Mouse (Mus musculus) C2C12 (cell line): ENCODE results near the gene Prkce.

Experiments used
- CTCF ChIP-seq: IDR thresholded peaks from one replicate; pipeline ENCODE4 v1.5.1; 2011; ENCODE audit not compliant: control insufficient read depth, insufficient read depth, insufficient read length
- FOSL1 ChIP-seq: IDR thresholded peaks from one replicate; pipeline ENCODE4 v1.8.0; 2011; ENCODE audit warnings: mild to moderate bottlenecking, low read length; ENCODE audit not compliant: poor library complexity, insufficient read depth, severe bottlenecking
- MAX ChIP-seq: IDR thresholded peaks from one replicate; pipeline ENCODE4 v1.6.1; 2011; ENCODE audit warnings: mild to moderate bottlenecking, control low read depth

- TF ChIP-seq CTCF (no peak), MAX (no peak), FOSL1 (no peak)
Observed at GRCm38 (mm10) chr17:86588704-86589449, 421.3 kb downstream of the Prkce start.
